Mouse (Mus musculus) brain, adult 2 months (tissue): ENCODE results near the gene Fxyd7.

Source experiments
- DNase-seq: peaks from one replicate; pipeline ENCODE4 v3.0.0; 2011; ENCODE audit warnings: low read depth, low spot score

Gene Fxyd7

GRCm38 (mm10) chr7:31051321-31052021 is at the start of gene Fxyd7:
TSS of gene Fxyd7 (minus strand) at chr7:31051467.
- DNase-seq, result peak; percentile 35

DNA sequence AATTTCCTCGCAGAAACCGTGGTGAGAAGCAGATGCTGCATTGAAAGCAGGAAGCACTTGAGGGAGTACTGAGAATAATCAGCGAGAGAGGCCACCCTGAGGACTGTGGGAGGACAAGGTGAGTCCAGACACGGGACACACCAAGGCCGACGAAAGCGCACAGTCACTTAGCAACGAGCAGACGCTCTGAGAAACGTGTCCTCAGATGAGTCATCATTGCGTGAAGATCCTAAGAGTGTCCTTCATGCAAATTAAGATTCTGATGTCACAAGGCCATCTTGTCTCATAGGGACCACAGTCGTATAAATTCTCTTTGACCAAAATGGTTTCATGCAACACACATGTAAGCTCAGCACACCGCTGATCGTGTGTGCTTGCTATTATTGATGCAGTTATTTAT is 49.5 kb upstream of the Fxyd7 start:
- DNase-seq, result peak; percentile 47

GRCm38 (mm10) chr7:31099612-31099982 is 48.3 kb upstream of the Fxyd7 start:
- DNase-seq, result no peak

DNA sequence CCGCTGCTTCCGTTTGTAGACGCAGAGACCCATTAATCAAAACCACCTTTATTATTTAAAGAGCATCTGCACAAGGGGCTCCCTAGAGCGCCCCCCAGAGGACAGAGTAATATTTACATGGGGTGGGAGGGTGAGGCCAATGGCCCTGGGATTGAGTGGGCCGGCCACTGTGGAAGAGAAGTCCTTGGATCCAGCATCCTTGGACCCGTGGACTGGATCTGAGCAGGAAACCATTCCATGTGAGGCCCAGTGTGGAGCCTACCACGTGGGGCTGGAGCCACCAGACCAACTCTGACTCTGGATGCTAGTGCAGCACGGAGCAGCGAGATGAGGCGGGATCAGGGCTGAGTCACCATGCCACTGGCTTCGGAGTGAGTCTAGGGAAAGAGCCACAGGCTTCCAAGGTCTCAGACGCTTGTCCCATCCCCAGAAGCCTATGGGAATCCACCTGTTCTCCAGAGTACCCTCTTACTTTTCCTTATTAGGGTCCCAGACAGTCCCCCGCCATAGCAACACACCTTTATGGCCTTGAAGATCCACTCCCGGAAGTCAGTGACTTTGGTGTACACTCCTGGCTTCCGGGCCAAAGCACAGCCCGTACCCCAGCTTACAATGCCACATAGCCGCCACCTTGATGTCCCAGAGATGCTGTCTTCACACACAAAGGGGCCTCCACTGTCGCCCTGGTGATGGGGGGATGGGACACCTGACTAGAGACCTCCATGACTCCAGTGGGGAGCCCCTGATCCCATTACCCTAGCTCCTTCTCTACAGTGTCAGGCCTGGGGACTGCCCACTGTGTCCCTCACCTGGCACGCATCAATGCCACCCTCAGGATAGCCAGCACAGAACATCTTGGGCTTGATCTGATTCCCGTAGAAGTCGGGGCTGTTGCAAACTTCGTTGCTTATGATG is 47.7 kb upstream of the Fxyd7 start:
- DNase-seq, result no peak

DNA sequence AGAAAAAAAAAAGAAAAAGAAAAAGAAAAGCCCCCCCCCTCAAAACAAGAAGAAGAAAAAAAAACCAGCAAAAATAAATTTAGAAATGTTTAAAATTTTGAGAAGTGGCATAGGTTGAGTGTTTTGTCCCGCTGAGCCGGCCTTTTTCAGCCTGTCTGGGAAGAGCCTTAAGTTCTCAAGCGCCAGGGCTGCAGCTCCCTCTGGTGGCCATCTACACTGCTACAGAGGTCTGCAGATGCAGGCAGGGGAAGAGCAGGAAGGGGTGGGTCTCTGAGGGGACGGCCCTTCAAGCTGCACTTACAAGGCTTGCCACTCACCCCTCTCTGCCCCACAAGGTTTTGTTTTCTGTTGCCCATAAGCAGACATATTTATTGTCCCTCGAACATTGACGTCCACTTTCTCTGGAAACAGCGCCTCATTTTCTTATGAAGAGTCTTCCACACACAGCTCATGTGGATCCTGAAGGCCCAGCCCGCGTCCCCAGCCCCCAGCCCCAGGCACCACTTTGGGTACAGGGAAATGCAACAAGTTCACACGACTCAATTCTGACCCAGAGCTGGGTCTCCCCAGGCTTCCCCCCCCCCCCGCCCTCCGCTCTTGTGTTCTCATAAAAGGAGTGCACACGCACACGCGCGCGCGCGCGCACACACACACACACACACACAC is 46.4 kb upstream of the Fxyd7 start:
- peak; percentile 95 for DNase-seq

DNA sequence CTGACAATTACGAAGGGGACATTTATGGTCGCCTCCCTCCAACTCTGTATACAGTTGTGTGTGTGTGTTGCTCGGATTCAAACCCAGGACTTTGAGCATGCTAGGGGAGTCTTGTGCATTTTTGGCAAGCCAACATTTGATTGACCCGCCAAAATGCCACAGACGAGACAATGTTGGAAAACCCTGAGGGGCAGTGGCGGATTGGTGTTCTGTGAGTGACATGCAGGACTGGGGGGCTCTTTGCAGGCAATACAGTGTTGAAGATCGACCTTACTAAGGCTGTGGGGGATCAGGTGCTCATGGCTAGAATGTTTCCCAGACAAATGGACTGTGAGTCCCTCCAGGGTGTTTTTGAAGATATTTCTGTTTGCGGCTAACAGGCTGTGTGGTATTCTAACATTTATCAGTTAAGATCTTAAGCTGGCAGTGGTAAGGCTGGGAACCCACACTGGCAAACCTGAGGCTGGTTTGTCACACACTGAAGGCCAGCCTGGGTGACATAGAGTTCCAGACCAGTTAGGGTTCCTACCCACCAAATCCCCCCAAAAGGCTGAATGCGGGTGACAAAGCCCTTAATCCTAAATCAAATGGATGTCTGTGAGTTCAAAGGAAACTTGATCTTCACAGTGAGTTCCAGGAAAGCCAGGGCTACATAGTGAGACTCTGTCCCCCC is 45.8 kb upstream of the Fxyd7 start:
- no peak for DNase-seq

DNA sequence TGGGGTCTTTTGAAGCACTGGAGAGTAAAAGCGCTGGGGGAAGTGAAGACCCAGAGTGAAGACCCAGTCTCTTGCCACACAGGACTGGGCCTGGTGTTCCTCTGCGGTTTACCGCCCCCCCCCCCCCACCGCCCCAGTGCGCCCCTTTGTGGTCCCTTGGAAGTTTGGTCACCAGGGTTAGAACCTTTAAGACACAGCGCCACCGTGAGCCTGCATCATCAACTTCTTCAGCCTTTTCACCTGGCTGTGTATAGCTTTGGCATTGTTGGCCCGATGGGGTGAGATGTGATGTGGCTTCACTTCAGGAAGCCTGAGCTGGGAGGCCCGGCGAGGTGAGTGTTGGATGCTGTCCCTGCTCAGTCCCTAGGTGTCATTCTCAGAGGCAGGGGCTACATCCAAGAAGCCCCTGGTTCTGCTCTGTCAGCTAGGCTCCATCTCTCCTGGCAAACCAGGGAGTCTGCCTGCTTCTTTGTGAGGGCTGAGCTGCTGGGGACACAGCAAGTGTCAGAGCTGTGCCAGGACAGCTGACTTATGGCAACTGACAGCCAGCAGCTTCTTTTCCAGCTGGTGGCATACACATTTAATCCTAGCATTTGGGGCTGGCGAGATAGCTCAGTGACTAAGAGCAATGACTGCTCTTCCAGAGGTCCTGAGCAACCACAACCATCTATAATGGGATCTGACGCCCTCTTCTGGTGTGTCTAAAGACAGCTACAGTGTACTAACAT is 43.7 kb upstream of the Fxyd7 start:
- peak; percentile 45 for DNase-seq

- DNase-seq, result no peak
Observed at GRCm38 (mm10) chr7:31089721-31090120, 38.5 kb upstream of the Fxyd7 start.

GRCm38 (mm10) chr7:31088206-31088605 is 36.9 kb upstream of the Fxyd7 start:
- DNase-seq, result no peak

DNA sequence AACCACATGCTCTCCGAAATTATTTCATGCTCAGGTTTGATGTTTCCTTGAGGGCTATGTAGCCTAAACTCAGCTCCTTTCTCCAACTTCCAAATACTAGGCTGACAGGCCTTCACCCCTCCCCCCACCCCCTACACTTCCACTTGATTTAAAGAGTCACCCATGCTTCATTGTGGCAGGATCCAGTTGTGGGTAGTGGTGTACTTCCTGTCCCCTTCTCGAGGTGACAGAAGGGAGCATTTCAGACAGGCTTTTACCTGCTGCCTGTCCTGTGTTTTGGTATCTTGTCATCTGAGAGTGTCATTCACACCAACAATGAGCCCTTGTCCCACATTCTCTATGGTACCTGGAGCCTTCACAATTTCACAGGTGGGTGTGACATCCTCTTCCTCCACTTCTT is 36.0 kb upstream of the Fxyd7 start:
- DNase-seq, result no peak

DNA sequence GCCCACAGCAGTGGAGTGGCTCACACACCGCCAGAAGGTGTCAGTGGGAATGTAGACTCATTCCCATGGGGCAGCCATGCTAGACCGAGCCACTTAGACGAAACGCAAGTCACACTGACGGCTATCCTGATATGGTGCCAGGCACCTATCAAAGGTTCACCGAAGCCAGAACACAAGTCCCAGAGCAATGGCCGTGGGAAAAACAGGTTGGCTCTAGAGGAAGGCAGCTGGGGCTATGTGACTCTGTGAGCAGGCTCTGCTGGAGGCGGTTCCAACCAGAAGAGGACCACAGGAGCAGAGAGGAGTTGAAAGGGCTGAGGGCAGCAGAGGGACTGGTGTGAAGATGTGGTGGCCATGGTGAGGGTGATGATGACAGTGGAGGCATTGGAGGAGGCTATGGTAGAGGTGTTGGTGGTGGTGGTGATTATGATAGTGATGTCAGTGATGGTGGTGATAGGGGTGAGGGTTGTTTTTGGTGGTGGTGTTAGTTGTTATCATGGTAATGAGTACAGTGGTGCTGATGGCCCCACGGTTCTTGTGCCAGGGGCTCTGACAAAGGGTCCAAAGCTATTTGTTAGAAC is 35.0 kb upstream of the Fxyd7 start:
- no peak for DNase-seq

DNA sequence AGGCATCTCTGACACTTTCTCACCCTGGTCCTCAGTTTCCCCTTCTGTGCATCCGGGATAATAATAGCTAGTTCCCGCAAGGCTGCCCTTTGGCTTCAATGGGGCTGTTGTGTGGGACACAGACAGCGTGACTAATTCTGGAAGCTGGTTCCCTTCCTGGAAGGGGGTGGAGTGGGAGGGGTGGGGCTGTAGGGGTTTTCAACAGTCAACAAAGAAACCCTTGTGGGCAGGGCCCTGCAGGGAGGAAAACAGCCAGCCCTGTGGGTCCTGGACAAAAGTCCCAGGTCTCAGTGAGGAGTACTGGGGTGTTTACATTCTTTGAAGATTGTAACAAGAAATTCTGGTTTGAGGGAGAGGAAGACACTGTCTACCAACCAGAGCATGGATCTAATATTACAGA is 33.9 kb upstream of the Fxyd7 start:
- peak; percentile 88 for DNase-seq

- DNase-seq, result no peak
Observed at GRCm38 (mm10) chr7:31084140-31084539, 32.9 kb upstream of the Fxyd7 start.

GRCm38 (mm10) chr7:31082831-31083588 is 31.7 kb upstream of the Fxyd7 start:
- DNase-seq, result peak; percentile 93

- no peak for DNase-seq
Observed at GRCm38 (mm10) chr7:31082106-31082505, 30.8 kb upstream of the Fxyd7 start.

- DNase-seq, result no peak
Observed at GRCm38 (mm10) chr7:31081106-31081505, 29.8 kb upstream of the Fxyd7 start.

DNA sequence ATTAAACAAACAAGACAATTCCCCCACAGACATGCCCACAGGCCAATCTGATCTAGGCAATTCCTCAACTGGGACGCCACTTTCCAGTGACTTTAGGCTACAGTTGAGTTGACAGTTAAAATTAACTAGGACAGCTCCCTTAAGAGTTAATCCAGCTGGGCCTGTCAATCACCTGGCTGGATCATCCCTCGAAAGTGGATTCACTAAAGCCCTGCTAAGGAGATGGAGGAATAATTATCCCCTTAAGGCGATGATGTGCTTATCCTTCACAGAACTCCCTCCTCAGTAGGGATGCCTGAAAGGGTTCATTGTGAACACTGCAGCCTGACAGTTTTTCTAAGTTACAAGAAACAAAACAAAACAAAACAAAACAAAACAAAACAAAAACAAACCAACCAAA is 29.3 kb upstream of the Fxyd7 start:
- DNase-seq, result no peak

- no peak for DNase-seq
Observed at GRCm38 (mm10) chr7:31079670-31080069, 28.4 kb upstream of the Fxyd7 start.

- peak; percentile 83 for DNase-seq
Observed at GRCm38 (mm10) chr7:31077885-31078445, 26.7 kb upstream of the Fxyd7 start.

GRCm38 (mm10) chr7:31077470-31077869 is 26.2 kb upstream of the Fxyd7 start:
- DNase-seq, result peak; percentile 59
